Mouse (Mus musculus) heart, adult 18-20 months (tissue): ENCODE measurements around the gene Cenpu. TPM values are rescaled to one million over a fixed set of nuclear protein-coding genes. Genes with fewer than 3 reads are reported as not detected.
A peak's percentile ranks its signal among the peaks of the same experiment; 100 is the strongest.

Experiments used
- DNase-seq, 2 experiments: peaks; one replicate each; pipeline ENCODE4 v3.0.0; 2021 to 2022; ENCODE audit warnings: mixed read lengths in 1 of 2
- total RNA-seq, 2 experiments: library from RNA; stranded (reverse); gene quantifications; 2 replicates each; pipeline ENCODE4 v1.2.3; 2021

Cenpu gene
- total RNA-seq, 2 experiments from 2014 or later, result 0.49 to 0.97 TPM

- DNase-seq, result no peak
These were observed 47.6 kb downstream of the Cenpu start for GRCm38 (mm10) chr8:46599314-46599904.

DNA sequence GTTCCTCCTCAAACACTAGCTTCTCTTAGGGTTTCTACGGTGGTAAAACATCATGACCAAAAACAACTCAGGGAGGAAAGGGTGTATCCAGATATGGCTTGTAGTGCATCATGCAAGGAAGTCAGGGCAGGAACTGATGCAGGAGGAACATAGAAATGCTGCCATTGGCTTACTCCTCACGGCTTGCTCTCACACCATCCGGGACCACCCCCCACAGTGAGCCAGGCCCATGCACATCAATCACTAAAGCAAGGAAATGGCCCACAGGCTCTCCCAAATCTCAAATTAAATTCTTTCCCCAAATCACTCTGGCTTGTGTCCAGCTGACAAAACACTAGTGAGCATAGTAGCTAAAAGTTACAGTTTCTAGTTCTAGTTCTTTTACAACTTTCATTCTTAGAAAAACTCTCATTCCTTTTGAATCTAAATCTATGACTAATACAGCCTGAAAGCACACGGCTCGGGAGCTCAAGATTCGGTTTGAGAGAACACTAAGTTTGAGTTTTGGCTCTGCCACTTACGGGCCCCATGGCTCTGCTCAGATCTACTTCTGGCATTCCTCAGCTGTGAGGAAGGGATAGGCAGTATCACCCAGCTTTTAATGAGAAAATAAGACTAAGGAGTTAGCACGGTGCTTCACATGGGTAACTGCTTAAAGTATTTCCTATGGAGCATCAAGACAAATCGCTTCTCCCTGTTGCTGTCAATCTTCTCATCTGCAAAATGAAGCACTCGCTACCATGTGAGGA lies 49.3 kb downstream of the Cenpu start:
- no peak for DNase-seq

DNA sequence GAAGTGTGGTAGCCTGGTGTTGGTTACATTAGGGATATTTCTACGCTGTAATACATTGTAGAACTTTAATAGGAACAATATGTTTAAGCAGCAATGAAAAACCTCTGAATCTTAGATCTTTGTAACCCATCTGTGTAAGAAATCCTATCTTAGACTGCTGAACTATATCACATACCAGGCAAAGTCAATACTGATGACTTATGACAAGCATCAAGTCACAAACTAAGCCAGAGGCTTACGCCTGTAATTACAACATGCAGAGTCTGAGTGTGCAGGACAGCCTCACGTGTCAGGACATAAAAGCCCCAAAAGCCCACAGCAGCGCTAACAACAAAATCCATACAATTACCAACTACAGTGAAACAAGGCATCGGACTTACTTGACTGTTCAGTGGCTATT lies 51.8 kb downstream of the Cenpu start:
- no peak for DNase-seq

DNA sequence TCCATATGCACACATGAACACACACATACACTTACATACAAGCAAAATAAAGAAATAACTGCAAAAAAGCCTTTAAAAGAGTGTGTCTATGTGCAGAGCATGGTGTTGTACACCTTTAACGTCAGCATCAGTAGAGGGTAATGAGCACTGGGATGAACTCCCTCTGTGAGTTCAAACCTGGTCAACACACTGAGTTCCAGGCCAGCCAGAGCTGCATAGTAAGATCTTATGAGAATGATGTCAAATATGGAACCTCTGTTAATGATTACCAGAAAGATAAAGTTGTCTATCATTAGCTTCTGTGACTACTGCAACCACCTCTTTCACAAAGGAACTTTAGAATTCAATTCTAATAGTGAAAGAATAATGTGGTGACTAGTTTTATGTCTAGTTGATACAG lies 55.1 kb downstream of the Cenpu start:
- no peak for DNase-seq

GRCm38 (mm10) chr8:46611557-46611956 lies 59.7 kb downstream of the Cenpu start:
- DNase-seq, result no peak

- peak; percentile 24 to 25 for DNase-seq
These were observed 61.1 kb downstream of the Cenpu start for GRCm38 (mm10) chr8:46612913-46613312.

GRCm38 (mm10) chr8:46613377-46613776 lies 61.5 kb downstream of the Cenpu start:
- peak; percentile 36 to 52 for DNase-seq

- no peak for DNase-seq
These were observed 64.1 kb downstream of the Cenpu start for GRCm38 (mm10) chr8:46615936-46616335.

- peak; percentile 95 to 97 for DNase-seq
These were observed 65.3 kb downstream of the Cenpu start, which contains the start of the genes Primpol and Casp3 for GRCm38 (mm10) chr8:46616879-46617689. Primpol (minus strand) TSS chr8:46617212. Casp3 (plus strand) TSS chr8:46617291.

- no peak for DNase-seq
These were observed 66.1 kb downstream of the Cenpu start for GRCm38 (mm10) chr8:46617690-46618620.

DNA sequence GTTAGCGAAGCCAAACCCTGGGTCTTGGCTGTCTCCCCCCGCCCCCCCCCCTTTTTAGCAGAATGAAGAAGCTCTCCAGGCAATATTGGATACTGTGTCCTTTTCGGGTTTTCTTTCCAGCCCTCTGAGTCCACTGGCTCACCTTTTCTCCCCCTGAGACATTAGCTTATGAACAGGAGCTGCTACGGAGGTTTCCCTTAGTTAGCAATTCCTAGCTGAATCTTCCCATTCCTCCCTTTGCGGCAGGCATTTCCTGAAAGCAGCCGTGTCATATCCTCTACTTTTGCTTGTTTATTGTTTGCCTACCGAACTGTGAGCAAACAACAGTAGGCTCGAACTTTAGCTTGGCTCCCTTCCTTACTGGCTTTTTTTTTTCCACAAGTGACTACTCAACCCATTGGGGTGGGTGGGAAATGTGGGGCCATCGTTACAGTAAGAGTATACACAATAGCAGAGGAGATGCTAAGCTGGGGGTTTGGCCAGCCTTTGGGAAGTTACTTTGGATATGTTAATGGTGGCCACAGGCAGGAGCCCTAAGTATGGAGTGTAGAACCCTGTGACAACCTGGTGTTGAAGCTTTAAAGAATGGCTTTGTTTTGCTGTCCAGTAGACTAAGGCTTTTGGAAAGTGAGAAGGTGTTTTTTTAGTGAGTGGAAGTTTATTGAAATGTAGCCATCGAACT lies 67.0 kb downstream of the Cenpu start:
- peak in 1 of 2 experiments; percentile 12 for DNase-seq

- DNase-seq, result no peak
These were observed 70.8 kb downstream of the Cenpu start for GRCm38 (mm10) chr8:46622446-46623270.

- no peak for DNase-seq
These were observed 73.3 kb downstream of the Cenpu start for GRCm38 (mm10) chr8:46625166-46625565.

GRCm38 (mm10) chr8:46626642-46627041 lies 74.8 kb downstream of the Cenpu start:
- DNase-seq, result no peak

DNA sequence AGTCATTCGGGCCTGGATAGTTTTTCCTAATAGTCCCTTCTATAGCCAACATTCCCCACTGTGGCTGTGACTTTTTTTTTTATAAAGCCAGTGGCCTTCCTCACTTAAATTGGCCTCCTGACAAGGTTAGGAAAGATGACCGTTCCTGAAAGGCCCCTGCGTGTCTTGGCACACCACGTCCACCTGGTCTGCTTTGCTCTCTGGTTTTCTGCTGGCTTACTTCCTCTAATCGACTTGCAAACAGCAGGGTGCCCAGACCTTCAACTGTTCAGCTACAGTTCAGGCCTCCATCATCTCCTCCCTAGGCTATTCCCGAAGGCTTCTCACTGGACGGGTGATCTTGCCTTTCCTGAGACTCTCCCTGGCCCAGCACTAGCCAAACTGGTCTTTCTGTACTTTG lies 76.1 kb downstream of the Cenpu start:
- no peak for DNase-seq

DNA sequence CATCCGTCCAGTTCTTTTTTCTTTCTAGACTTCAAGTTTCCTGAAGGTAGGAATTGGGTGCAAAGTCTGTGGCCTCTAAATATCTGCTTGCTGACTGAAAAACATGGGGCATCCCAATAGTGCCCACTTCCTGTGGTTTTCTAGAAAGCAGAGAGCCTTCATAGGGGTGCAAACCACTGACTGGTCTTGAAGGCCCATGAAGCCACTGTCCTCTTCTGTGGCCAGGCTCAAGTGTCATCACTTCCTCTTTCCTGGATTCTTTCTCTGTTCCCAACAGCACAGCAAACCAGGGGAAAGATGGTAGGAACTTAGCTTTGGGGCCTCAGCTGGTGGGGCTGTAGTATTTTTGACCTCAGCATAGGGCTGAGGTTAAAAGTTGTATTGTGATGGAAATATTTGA lies 76.8 kb downstream of the Cenpu start:
- no peak for DNase-seq
